Mouse (Mus musculus): ENCODE measurements around the gene Cenpp. TPM values are rescaled to one million over a fixed set of nuclear protein-coding genes. Genes with fewer than 3 reads are reported as not detected.
"Not testable (repeated sequence)": the region's sequence is repeated elsewhere in the genome, so short reads cannot be mapped to it uniquely, and the experiment has no call there.

The Cenpp gene
- polyA plus RNA-seq, 1 experiment from 2014 or later = 28.1 TPM

DNA sequence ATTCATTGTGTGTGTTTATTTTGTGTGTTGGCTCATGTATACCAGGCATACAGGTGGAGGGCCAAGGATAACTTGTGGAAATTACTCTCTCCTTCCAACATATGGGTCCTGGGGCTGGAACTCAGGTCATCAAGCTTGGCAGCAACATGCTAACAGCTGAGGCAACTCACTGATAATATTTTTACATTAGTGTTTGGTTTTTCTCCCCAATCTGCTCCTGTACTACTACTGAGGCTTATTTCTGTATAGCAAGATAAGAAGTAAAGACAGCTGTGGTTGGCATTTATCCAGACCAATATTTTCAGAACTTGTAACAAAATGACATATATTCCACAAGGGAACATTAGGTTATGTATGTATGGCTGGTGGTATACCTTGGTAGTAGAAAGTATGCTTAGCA lies 34.2 kb downstream of the Cenpp start:
- no peak for ATAC-seq (replicated peaks; ENCODE audit: extremely low read depth, insufficient read depth, low FRiP score)

DNA sequence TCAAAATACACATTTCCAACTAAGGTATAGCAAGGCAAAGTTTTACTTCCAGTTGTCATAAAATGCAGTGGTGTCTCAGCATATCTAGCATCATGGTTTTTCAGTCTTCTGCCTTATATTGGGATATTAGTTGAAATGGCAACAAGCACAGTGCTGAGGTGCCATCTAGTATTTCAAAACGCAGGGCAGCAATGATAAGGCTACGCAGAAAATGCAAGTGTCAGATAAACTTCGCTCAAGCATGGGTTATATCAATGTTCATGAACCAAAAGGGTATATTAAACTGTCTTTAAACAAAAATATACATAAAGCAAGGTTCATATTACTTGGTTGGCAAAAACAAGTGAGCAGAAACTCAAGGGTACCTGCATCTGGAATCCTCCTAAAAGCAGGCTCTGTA lies 35.6 kb downstream of the Cenpp start:
- H3K27ac ChIP-seq (ENCODE audit: low read length) = no peak overlapping the region
- H3K9me3 ChIP-seq (replicated peaks; ENCODE audit: control insufficient read depth, low read length) = no peaks in the 10 kb centered on the region
- H3K27me3 ChIP-seq (ENCODE audit: control insufficient read depth, insufficient read depth, low read length) = no peaks in the 10 kb centered on the region
- no peaks in the 10 kb centered on the region; the same call in 1 of the 2 replicates for H3K36me3 ChIP-seq (ENCODE audit: control insufficient read depth, insufficient read depth)
- H3K4me1 ChIP-seq (ENCODE audit: control insufficient read depth, insufficient read depth, low read length) = no peaks in the 10 kb centered on the region
- 70% methylated on average over 3 of the region's 3 CpGs for WGBS
- no peak for ATAC-seq (replicated peaks; ENCODE audit: extremely low read depth, insufficient read depth, low FRiP score)
- H3K4me2 ChIP-seq (ENCODE audit: low read depth, low read length) = no peak overlapping the region
- no peak overlapping the region for H3K4me3 ChIP-seq (ENCODE audit: low read length)
- H3K9ac ChIP-seq (ENCODE audit: low read length) = no peak overlapping the region

More for the DNA sequence above, 34.2 kb downstream of the Cenpp start:
- H3K4me2 ChIP-seq (ENCODE audit: low read depth, low read length) = no peak overlapping the region
- H3K27ac ChIP-seq (ENCODE audit: low read length) = no peak overlapping the region
- H3K4me1 ChIP-seq (ENCODE audit: control insufficient read depth, insufficient read depth, low read length) = no peaks in the 10 kb centered on the region
- H3K9me3 ChIP-seq (replicated peaks; ENCODE audit: control insufficient read depth, low read length) = no peaks in the 10 kb centered on the region
- H3K9ac ChIP-seq (ENCODE audit: low read length) = no peak overlapping the region
- H3K4me3 ChIP-seq (ENCODE audit: low read length) = no peak overlapping the region
- H3K27me3 ChIP-seq (ENCODE audit: control insufficient read depth, insufficient read depth, low read length) = no peaks in the 10 kb centered on the region
- H3K36me3 ChIP-seq (ENCODE audit: control insufficient read depth, insufficient read depth) = no peaks in the 10 kb centered on the region; the same call in 1 of the 2 replicates

GRCm38 (mm10) chr13:49608589-49609322 lies 43.8 kb downstream of the Cenpp start:
- peak overlapping the region; percentile 50 for H3K27ac ChIP-seq (ENCODE audit: low read length)
- H3K4me2 ChIP-seq (ENCODE audit: low read depth, low read length) = peak overlapping the region; percentile 26
- no peak for ATAC-seq (replicated peaks; ENCODE audit: extremely low read depth, insufficient read depth, low FRiP score)
- H3K9me3 ChIP-seq (replicated peaks; ENCODE audit: control insufficient read depth, low read length) = no peaks in the 10 kb centered on the region
- H3K27me3 ChIP-seq (ENCODE audit: control insufficient read depth, insufficient read depth, low read length) = no peaks in the 10 kb centered on the region
- peak overlapping the region; percentile 21 for H3K4me3 ChIP-seq (ENCODE audit: low read length)
- peaks cover 3% of the 10 kb centered on the region; the same call in 1 of the 2 replicates for H3K4me1 ChIP-seq (ENCODE audit: control insufficient read depth, insufficient read depth, low read length)
- H3K9ac ChIP-seq (ENCODE audit: low read length) = 0 out of 2 replicates have a peak overlapping the region, but pooled peaks have one; percentile 3
- WGBS = 43% methylated on average over 4 of the region's 4 CpGs
- H3K36me3 ChIP-seq (ENCODE audit: control insufficient read depth, insufficient read depth) = no peaks in the 10 kb centered on the region

DNA sequence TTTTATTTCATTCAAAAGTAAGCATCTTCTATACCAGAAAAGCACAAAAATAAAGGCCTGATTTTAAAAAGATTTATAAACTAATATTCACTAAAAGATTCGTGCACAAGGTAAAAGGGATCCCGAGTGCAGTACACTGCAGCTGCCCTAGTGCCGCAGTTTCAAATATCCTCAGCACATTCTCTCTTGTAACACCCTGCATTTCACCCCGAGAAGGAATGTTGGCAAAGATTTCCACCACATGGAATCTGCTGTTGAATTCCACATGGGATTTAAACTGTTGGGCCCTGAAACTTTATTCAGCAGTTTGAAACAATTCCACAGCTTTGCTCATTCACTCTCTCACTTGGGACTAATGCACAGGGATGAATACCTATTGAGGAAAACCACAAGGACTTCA lies 44.9 kb downstream of the Cenpp start, which contains the start of gene Ogn:
TSS of gene Ogn (plus strand) at position 333 of the 400 bp plus-strand sequence.
- peak; percentile 87 for ATAC-seq (replicated peaks; ENCODE audit: extremely low read depth, insufficient read depth, low FRiP score)
- Histone ChIP-seq H3K4me1 (ENCODE audit: control insufficient read depth, insufficient read depth, low read length) (peaks cover 3% of the 10 kb centered on the region; the same call in 1 of the 2 replicates), H3K9me3 (replicated peaks; ENCODE audit: control insufficient read depth, low read length) (no peaks in the 10 kb centered on the region), H3K27me3 (ENCODE audit: control insufficient read depth, insufficient read depth, low read length) (no peaks in the 10 kb centered on the region), H3K27ac (ENCODE audit: low read length) (peak within 1 kb of the TSS; percentile 70), H3K36me3 (ENCODE audit: control insufficient read depth, insufficient read depth) (no peaks in the 10 kb centered on the region), H3K4me3 (ENCODE audit: low read length) (peak within 1 kb of the TSS; percentile 29), H3K4me2 (ENCODE audit: low read depth, low read length) (peak within 1 kb of the TSS; percentile 51), H3K9ac (ENCODE audit: low read length) (0 out of 2 replicates have a peak within 1 kb of the TSS, but pooled peaks have one; percentile 3)
- WGBS = 35% methylated on average over 4 of the region's 4 CpGs

DNA sequence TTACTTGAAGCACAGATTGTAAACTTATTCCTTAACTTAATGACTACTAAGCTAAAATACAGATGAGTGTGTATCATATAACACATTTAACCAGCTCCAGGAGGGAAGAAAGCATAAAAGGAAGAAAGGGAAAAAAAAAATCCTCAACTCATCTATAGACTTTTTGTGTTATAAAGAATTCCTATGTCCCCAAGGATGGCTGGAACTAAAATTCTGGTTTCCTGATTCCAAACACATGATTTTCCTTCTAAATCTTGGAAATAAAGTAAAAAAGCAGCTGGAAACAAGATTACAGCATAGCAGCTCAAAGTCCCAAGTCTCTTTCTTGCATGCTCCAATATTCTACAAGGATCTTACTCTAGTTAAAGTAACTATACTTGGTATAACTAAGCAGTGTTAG lies 49.0 kb downstream of the Cenpp start:
- H3K27ac ChIP-seq (ENCODE audit: low read length) = no peak overlapping the region
- ATAC-seq (replicated peaks; ENCODE audit: extremely low read depth, insufficient read depth, low FRiP score) = no peak

DNA sequence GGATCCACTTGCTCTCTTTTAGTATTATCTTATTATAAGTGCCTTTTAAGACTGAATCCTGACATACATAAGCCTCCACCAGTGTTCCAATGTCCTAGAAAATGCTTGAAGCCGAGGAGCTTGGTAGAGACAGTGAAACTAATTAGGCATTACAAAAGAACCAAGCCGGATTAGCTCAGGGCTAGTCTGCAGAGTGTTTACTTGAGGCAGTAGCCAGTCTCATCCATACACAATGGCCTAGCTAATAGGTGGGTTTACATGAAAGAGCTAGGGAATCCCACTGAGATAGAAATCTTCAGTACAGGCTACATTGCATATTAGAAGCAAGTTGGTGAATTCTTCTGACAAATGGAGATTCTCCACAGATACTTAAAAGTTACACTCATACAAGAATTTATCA lies 50.0 kb downstream of the Cenpp start:
- not testable (repeated sequence) for H3K4me1 ChIP-seq (ENCODE audit: control insufficient read depth, insufficient read depth, low read length); H3K27ac ChIP-seq (ENCODE audit: low read length); H3K4me3 ChIP-seq (ENCODE audit: low read length); H3K36me3 ChIP-seq (ENCODE audit: control insufficient read depth, insufficient read depth); H3K9ac ChIP-seq (ENCODE audit: low read length); ATAC-seq (replicated peaks; ENCODE audit: extremely low read depth, insufficient read depth, low FRiP score); H3K4me2 ChIP-seq (ENCODE audit: low read depth, low read length); H3K27me3 ChIP-seq (ENCODE audit: control insufficient read depth, insufficient read depth, low read length); H3K9me3 ChIP-seq (replicated peaks; ENCODE audit: control insufficient read depth, low read length)
- 84% methylated on average over 2 of the region's 2 CpGs for WGBS

More for the DNA sequence above, 49.0 kb downstream of the Cenpp start:
- no peaks in the 10 kb centered on the region for H3K9me3 ChIP-seq (replicated peaks; ENCODE audit: control insufficient read depth, low read length)
- H3K4me1 ChIP-seq (ENCODE audit: control insufficient read depth, insufficient read depth, low read length) = no peaks in the 10 kb centered on the region
- no peak overlapping the region for H3K4me3 ChIP-seq (ENCODE audit: low read length)
- no peaks in the 10 kb centered on the region for H3K36me3 ChIP-seq (ENCODE audit: control insufficient read depth, insufficient read depth)
- H3K27me3 ChIP-seq (ENCODE audit: control insufficient read depth, insufficient read depth, low read length) = no peaks in the 10 kb centered on the region
- H3K4me2 ChIP-seq (ENCODE audit: low read depth, low read length) = no peak overlapping the region
- H3K9ac ChIP-seq (ENCODE audit: low read length) = no peak overlapping the region

DNA sequence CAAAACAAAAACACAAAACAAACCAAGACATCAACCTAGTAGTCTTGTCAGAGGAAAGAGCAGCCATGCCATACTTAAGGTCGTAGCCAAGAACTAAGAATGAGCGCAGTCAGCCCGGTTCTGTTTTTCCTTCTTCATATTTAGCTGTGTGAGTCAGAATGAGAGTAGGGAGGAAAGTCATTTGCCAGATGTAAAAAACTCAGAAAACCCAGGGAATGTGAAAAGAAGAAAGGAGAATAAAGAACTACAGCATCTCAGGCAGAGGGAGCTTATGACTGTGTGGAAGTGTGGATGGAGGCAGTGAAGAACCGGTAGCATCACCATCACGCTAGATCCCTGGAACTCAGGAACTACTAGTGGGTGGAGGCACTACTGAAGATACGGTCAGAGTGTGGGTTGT lies 66.5 kb downstream of the Cenpp start:
- H3K4me1 ChIP-seq (ENCODE audit: control insufficient read depth, insufficient read depth, low read length) = no peaks in the 10 kb centered on the region
- H3K36me3 ChIP-seq (ENCODE audit: control insufficient read depth, insufficient read depth) = no peaks in the 10 kb centered on the region
- 89% methylated on average over 6 of the region's 6 CpGs for WGBS
- no peak overlapping the region for H3K4me2 ChIP-seq (ENCODE audit: low read depth, low read length)
- no peak overlapping the region for H3K4me3 ChIP-seq (ENCODE audit: low read length)
- H3K27ac ChIP-seq (ENCODE audit: low read length) = no peak overlapping the region
- H3K9ac ChIP-seq (ENCODE audit: low read length) = no peak overlapping the region
- no peaks in the 10 kb centered on the region for H3K9me3 ChIP-seq (replicated peaks; ENCODE audit: control insufficient read depth, low read length)
- ATAC-seq (replicated peaks; ENCODE audit: extremely low read depth, insufficient read depth, low FRiP score) = no peak
- H3K27me3 ChIP-seq (ENCODE audit: control insufficient read depth, insufficient read depth, low read length) = no peaks in the 10 kb centered on the region

DNA sequence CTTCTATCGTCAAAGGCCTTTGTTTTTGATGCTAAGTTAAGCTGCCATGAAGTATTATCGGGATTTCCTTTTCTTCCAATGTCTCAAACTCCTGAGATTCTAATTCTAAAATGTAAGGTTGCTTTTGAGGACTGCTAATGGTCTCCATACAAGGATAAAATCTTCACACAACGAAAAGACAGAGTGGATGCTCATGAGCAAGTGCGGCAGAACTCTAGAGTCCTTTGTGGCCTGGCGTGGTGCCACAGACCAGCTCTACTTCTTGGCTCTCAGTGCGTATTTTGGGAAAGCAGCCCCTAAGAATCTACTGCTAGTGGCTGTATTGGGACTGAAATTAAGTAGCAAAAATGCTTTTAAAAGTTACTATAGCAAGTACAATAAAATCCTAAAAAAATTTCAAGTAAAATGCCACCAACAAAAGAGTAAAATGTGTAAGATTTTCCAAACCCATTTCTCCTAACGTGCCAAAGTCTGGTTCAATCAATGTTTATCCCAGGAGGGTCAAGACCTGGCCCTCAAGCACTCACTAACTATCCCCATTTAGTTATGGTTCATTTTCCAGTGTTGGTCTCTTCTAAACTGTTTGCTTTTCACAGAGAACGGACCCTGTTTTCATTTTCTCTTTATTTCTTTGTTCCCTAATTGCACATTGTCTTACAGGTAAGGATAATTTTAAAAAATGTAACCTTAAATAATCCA lies 68.1 kb downstream of the Cenpp start:
- Histone ChIP-seq H3K27me3 (ENCODE audit: control insufficient read depth, insufficient read depth, low read length) (no peaks in the 10 kb centered on the region), H3K4me2 (ENCODE audit: low read depth, low read length) (no peak overlapping the region), H3K9ac (ENCODE audit: low read length) (no peak overlapping the region), H3K4me3 (ENCODE audit: low read length) (no peak overlapping the region), H3K27ac (ENCODE audit: low read length) (peak overlapping the region; percentile 43; the same call in 1 of the 2 replicates), H3K4me1 (ENCODE audit: control insufficient read depth, insufficient read depth, low read length) (no peaks in the 10 kb centered on the region), H3K36me3 (ENCODE audit: control insufficient read depth, insufficient read depth) (no peaks in the 10 kb centered on the region), H3K9me3 (replicated peaks; ENCODE audit: control insufficient read depth, low read length) (no peaks in the 10 kb centered on the region)
- ATAC-seq (replicated peaks; ENCODE audit: extremely low read depth, insufficient read depth, low FRiP score) = no peak
- WGBS = 66% methylated on average over 8 of the region's 8 CpGs

GRCm38 (mm10) chr13:49583859-49584258 lies 68.7 kb downstream of the Cenpp start:
- Histone ChIP-seq H3K4me3 (ENCODE audit: low read length) (no peak overlapping the region), H3K27me3 (ENCODE audit: control insufficient read depth, insufficient read depth, low read length) (no peaks in the 10 kb centered on the region), H3K4me1 (ENCODE audit: control insufficient read depth, insufficient read depth, low read length) (no peaks in the 10 kb centered on the region), H3K9ac (ENCODE audit: low read length) (no peak overlapping the region), H3K27ac (ENCODE audit: low read length) (no peak overlapping the region), H3K9me3 (replicated peaks; ENCODE audit: control insufficient read depth, low read length) (no peaks in the 10 kb centered on the region), H3K4me2 (ENCODE audit: low read depth, low read length) (no peak overlapping the region), H3K36me3 (ENCODE audit: control insufficient read depth, insufficient read depth) (no peaks in the 10 kb centered on the region)
- ATAC-seq (replicated peaks; ENCODE audit: extremely low read depth, insufficient read depth, low FRiP score) = no peak
